Mouse (Mus musculus): ENCODE data around the gene Ptprj. TPM values are rescaled to one million over a fixed set of nuclear protein-coding genes. Genes with fewer than 3 reads are reported as not detected.
"Not testable (repeated sequence)": the region's sequence is repeated elsewhere in the genome, so short reads cannot be mapped to it uniquely, and the experiment has no call there.

Gene Ptprj
- polyA plus RNA-seq, 1 experiment from 2014 or later, result 2.1 TPM

GRCm38 (mm10) chr2:90476792-90477191 lies 103.7 kb downstream of the Ptprj start:
- Histone ChIP-seq H3K9me3 (replicated peaks) (no peaks in the 10 kb centered on the region), H3K4me3 (no peak overlapping the region), H3K27ac (replicated peaks) (no peak overlapping the region), H3K36me3 (no peaks in the 10 kb centered on the region), H3K4me1 (peaks cover 36% of the 10 kb centered on the region), H3K27me3 (ENCODE audit: low read depth, poor library complexity, severe bottlenecking) (no peaks in the 10 kb centered on the region)
- DNase-seq (ENCODE audit: low spot score), result no peak
- 84% methylated on average over 4 of the region's 5 CpGs for WGBS

- H3K4me1 ChIP-seq, result peaks cover 36% of the 10 kb centered on the region
- no peaks in the 10 kb centered on the region for H3K27me3 ChIP-seq (ENCODE audit: low read depth, poor library complexity, severe bottlenecking)
- WGBS, result 84% methylated on average over 11 of the region's 11 CpGs
- H3K27ac ChIP-seq (replicated peaks), result no peak overlapping the region
- H3K36me3 ChIP-seq, result no peaks in the 10 kb centered on the region
- DNase-seq (ENCODE audit: low spot score), result no peak
- H3K4me3 ChIP-seq, result no peak overlapping the region
- no peaks in the 10 kb centered on the region for H3K9me3 ChIP-seq (replicated peaks)
Measured at GRCm38 (mm10) chr2:90476319-90476718, 104.1 kb downstream of the Ptprj start.

- Histone ChIP-seq H3K4me1 (peaks cover 25% of the 10 kb centered on the region), H3K36me3 (no peaks in the 10 kb centered on the region), H3K27ac (replicated peaks) (peak overlapping the region; percentile 79), H3K27me3 (ENCODE audit: low read depth, poor library complexity, severe bottlenecking) (no peaks in the 10 kb centered on the region), H3K9me3 (replicated peaks) (no peaks in the 10 kb centered on the region), H3K4me3 (peak overlapping the region; percentile 43)
- DNase-seq (ENCODE audit: low spot score), result peak; percentile 83
- 3% methylated on average over 11 of the region's 11 CpGs for WGBS
Measured at GRCm38 (mm10) chr2:90474593-90475405, 105.6 kb downstream of the Ptprj start.

GRCm38 (mm10) chr2:90472701-90473100 lies 107.7 kb downstream of the Ptprj start:
- Histone ChIP-seq H3K4me3 (no peak overlapping the region), H3K4me1 (peaks cover 21% of the 10 kb centered on the region), H3K27ac (replicated peaks) (no peak overlapping the region), H3K27me3 (ENCODE audit: low read depth, poor library complexity, severe bottlenecking) (no peaks in the 10 kb centered on the region), H3K9me3 (replicated peaks) (no peaks in the 10 kb centered on the region), H3K36me3 (no peaks in the 10 kb centered on the region)
- no peak for DNase-seq (ENCODE audit: low spot score)
- WGBS, result 85% methylated on average over 4 of the region's 4 CpGs

GRCm38 (mm10) chr2:90470122-90470521 lies 110.3 kb downstream of the Ptprj start:
- Histone ChIP-seq H3K27ac (replicated peaks) (no peak overlapping the region), H3K36me3 (no peaks in the 10 kb centered on the region), H3K4me1 (peaks cover 4% of the 10 kb centered on the region), H3K9me3 (replicated peaks) (no peaks in the 10 kb centered on the region), H3K4me3 (no peak overlapping the region), H3K27me3 (ENCODE audit: low read depth, poor library complexity, severe bottlenecking) (no peaks in the 10 kb centered on the region)
- DNase-seq (ENCODE audit: low spot score), result no peak
- 59% methylated on average over 6 of the region's 6 CpGs for WGBS

GRCm38 (mm10) chr2:90466480-90466879 lies 114.0 kb downstream of the Ptprj start:
- 89% methylated on average over 7 of the region's 7 CpGs for WGBS
- no peak for DNase-seq (ENCODE audit: low spot score)
- H3K36me3 ChIP-seq, result 0 out of 2 replicates have a peak, but pooled peaks cover 8% of the 10 kb centered on the region
- H3K27me3 ChIP-seq (ENCODE audit: low read depth, poor library complexity, severe bottlenecking), result no peaks in the 10 kb centered on the region
- H3K9me3 ChIP-seq (replicated peaks), result no peaks in the 10 kb centered on the region
- H3K27ac ChIP-seq (replicated peaks), result no peak overlapping the region
- H3K4me1 ChIP-seq, result no peaks in the 10 kb centered on the region
- H3K4me3 ChIP-seq, result no peak overlapping the region

GRCm38 (mm10) chr2:90463735-90464134 lies 116.7 kb downstream of the Ptprj start:
- Histone ChIP-seq H3K27me3 (ENCODE audit: low read depth, poor library complexity, severe bottlenecking) (no peaks in the 10 kb centered on the region), H3K4me3 (no peak overlapping the region), H3K27ac (replicated peaks) (no peak overlapping the region), H3K9me3 (replicated peaks) (no peaks in the 10 kb centered on the region), H3K4me1 (no peaks in the 10 kb centered on the region), H3K36me3 (peaks cover 21% of the 10 kb centered on the region)
- no peak for DNase-seq (ENCODE audit: low spot score)
- WGBS, result 95% methylated on average over 5 of the region's 5 CpGs

GRCm38 (mm10) chr2:90462252-90462651 lies 118.2 kb downstream of the Ptprj start:
- DNase-seq (ENCODE audit: low spot score), result no peak
- peaks cover 27% of the 10 kb centered on the region for H3K36me3 ChIP-seq
- no peak overlapping the region for H3K27ac ChIP-seq (replicated peaks)
- no peaks in the 10 kb centered on the region for H3K4me1 ChIP-seq
- no peaks in the 10 kb centered on the region for H3K27me3 ChIP-seq (ENCODE audit: low read depth, poor library complexity, severe bottlenecking)
- no peaks in the 10 kb centered on the region for H3K9me3 ChIP-seq (replicated peaks)
- H3K4me3 ChIP-seq, result no peak overlapping the region

GRCm38 (mm10) chr2:90457946-90458345 lies 122.5 kb downstream of the Ptprj start:
- peaks cover 37% of the 10 kb centered on the region for H3K36me3 ChIP-seq
- H3K4me3 ChIP-seq, result no peak overlapping the region
- H3K27me3 ChIP-seq (ENCODE audit: low read depth, poor library complexity, severe bottlenecking), result no peaks in the 10 kb centered on the region
- no peak for DNase-seq (ENCODE audit: low spot score)
- H3K27ac ChIP-seq (replicated peaks), result no peak overlapping the region
- H3K9me3 ChIP-seq (replicated peaks), result no peaks in the 10 kb centered on the region
- WGBS, result 94% methylated on average over 12 of the region's 12 CpGs
- no peaks in the 10 kb centered on the region for H3K4me1 ChIP-seq

- Histone ChIP-seq H3K27ac (replicated peaks) (no peak overlapping the region), H3K9me3 (replicated peaks) (no peaks in the 10 kb centered on the region), H3K36me3 (peaks cover 32% of the 10 kb centered on the region), H3K27me3 (ENCODE audit: low read depth, poor library complexity, severe bottlenecking) (no peaks in the 10 kb centered on the region), H3K4me3 (no peak overlapping the region), H3K4me1 (no peaks in the 10 kb centered on the region)
- 81% methylated on average over 3 of the region's 3 CpGs for WGBS
- no peak for DNase-seq (ENCODE audit: low spot score)
Measured at GRCm38 (mm10) chr2:90452380-90452779, 128.1 kb downstream of the Ptprj start.

- H3K4me1 ChIP-seq, result no peaks in the 10 kb centered on the region
- no peak overlapping the region for H3K27ac ChIP-seq (replicated peaks)
- no peak overlapping the region for H3K4me3 ChIP-seq
- DNase-seq (ENCODE audit: low spot score), result no peak
- no peaks in the 10 kb centered on the region for H3K27me3 ChIP-seq (ENCODE audit: low read depth, poor library complexity, severe bottlenecking)
- H3K9me3 ChIP-seq (replicated peaks), result no peaks in the 10 kb centered on the region
- peaks cover 18% of the 10 kb centered on the region for H3K36me3 ChIP-seq
- 86% methylated on average over 15 of the region's 15 CpGs for WGBS
Measured at GRCm38 (mm10) chr2:90448967-90449740, 131.3 kb downstream of the Ptprj start.

- H3K9me3 ChIP-seq (replicated peaks), result no peaks in the 10 kb centered on the region
- no peaks in the 10 kb centered on the region for H3K27me3 ChIP-seq (ENCODE audit: low read depth, poor library complexity, severe bottlenecking)
- H3K27ac ChIP-seq (replicated peaks), result no peak overlapping the region
- H3K36me3 ChIP-seq, result peaks cover under 1% of the 10 kb centered on the region; the same call in 1 of the 2 replicates
- 83% methylated on average over 5 of the region's 5 CpGs for WGBS
- no peak overlapping the region for H3K4me3 ChIP-seq
- no peak for DNase-seq (ENCODE audit: low spot score)
- peaks cover 4% of the 10 kb centered on the region for H3K4me1 ChIP-seq
Measured at GRCm38 (mm10) chr2:90443811-90444210, 136.6 kb downstream of the Ptprj start.

- H3K9me3 ChIP-seq (replicated peaks); DNase-seq (ENCODE audit: low spot score); H3K4me3 ChIP-seq; H3K4me1 ChIP-seq; H3K36me3 ChIP-seq; H3K27me3 ChIP-seq (ENCODE audit: low read depth, poor library complexity, severe bottlenecking); H3K27ac ChIP-seq (replicated peaks): not testable (repeated sequence)
- 45% methylated on average over 4 of the region's 4 CpGs for WGBS
Measured at GRCm38 (mm10) chr2:90441811-90442210, 138.6 kb downstream of the Ptprj start.

All from midbrain, embryonic 10.5 days (tissue).